Mouse (Mus musculus): ENCODE data around the gene Pdcd1lg2.

Pdcd1lg2 gene

GRCm38 (mm10) chr19:29496786-29497557 is 86.3 kb downstream of the Pdcd1lg2 start:
- DNase-seq (ENCODE audit: low read depth, low spot score), result no peak

GRCm38 (mm10) chr19:29497874-29498273 is 87.2 kb downstream of the Pdcd1lg2 start:
- peak; percentile 34 for DNase-seq (ENCODE audit: low read depth, low spot score)

GRCm38 (mm10) chr19:29498842-29499456 is 88.2 kb downstream of the Pdcd1lg2 start:
- DNase-seq (ENCODE audit: low read depth, low spot score), result no peak

- DNase-seq (ENCODE audit: low read depth, low spot score), result no peak
Measured at GRCm38 (mm10) chr19:29500333-29500732, 89.6 kb downstream of the Pdcd1lg2 start.

GRCm38 (mm10) chr19:29501106-29501505 is 90.4 kb downstream of the Pdcd1lg2 start:
- peak; percentile 77 for DNase-seq (ENCODE audit: low read depth, low spot score)

- DNase-seq (ENCODE audit: low read depth, low spot score), result peak; percentile 93
Measured at GRCm38 (mm10) chr19:29501507-29501906, 90.8 kb downstream of the Pdcd1lg2 start.

GRCm38 (mm10) chr19:29504131-29504530 is 93.4 kb downstream of the Pdcd1lg2 start:
- no peak for DNase-seq (ENCODE audit: low read depth, low spot score)

- DNase-seq (ENCODE audit: low read depth, low spot score), result peak; percentile 22
Measured at GRCm38 (mm10) chr19:29505617-29506016, 94.9 kb downstream of the Pdcd1lg2 start.

- no peak for DNase-seq (ENCODE audit: low read depth, low spot score)
Measured at GRCm38 (mm10) chr19:29508208-29508607, 97.5 kb downstream of the Pdcd1lg2 start.

- DNase-seq (ENCODE audit: low read depth, low spot score), result no peak
Measured at GRCm38 (mm10) chr19:29509857-29510256, 99.1 kb downstream of the Pdcd1lg2 start.

- DNase-seq (ENCODE audit: low read depth, low spot score), result no peak
Measured at GRCm38 (mm10) chr19:29511826-29512225, 101.1 kb downstream of the Pdcd1lg2 start.

GRCm38 (mm10) chr19:29513111-29513766 is 102.5 kb downstream of the Pdcd1lg2 start:
- no peak for DNase-seq (ENCODE audit: low read depth, low spot score)

GRCm38 (mm10) chr19:29514130-29514529 is 103.4 kb downstream of the Pdcd1lg2 start:
- DNase-seq (ENCODE audit: low read depth, low spot score), result no peak

GRCm38 (mm10) chr19:29515386-29515785 is 104.7 kb downstream of the Pdcd1lg2 start:
- no peak for DNase-seq (ENCODE audit: low read depth, low spot score)

GRCm38 (mm10) chr19:29515991-29516390 is 105.3 kb downstream of the Pdcd1lg2 start:
- DNase-seq (ENCODE audit: low read depth, low spot score), result no peak

GRCm38 (mm10) chr19:29518409-29518808 is 107.7 kb downstream of the Pdcd1lg2 start:
- no peak for DNase-seq (ENCODE audit: low read depth, low spot score)

GRCm38 (mm10) chr19:29518922-29519321 is 108.2 kb downstream of the Pdcd1lg2 start:
- DNase-seq (ENCODE audit: low read depth, low spot score), result no peak

Measured in CD4-positive, CD25-positive, alpha-beta regulatory T cell, adult 2 months (primary cell).